10 mouse cellular contexts compared by ENCODE assay signal in genomic region chr4:135667266-135667844, GRCm38 (mm10). TPM values are rescaled to one million over a fixed set of nuclear protein-coding genes. Genes with fewer than 3 reads are reported as not detected.
DNase-seq lines count a peak whose midpoint lies in the region; ATAC-seq and TF ChIP-seq lines count a peak whose summit lies in the region.
"Had no signal": no experiment of that assay in that cellular context is flagged by ENCODE, and none has a peak within 500 bp of the region (broad histone marks: within the 10 kb centered on the region; RNA-seq: fewer than 3 reads in every experiment).

No protein-coding gene starts in this region.

- 16% methylated on average over 16 of the region's 16 CpGs for WGBS in hindbrain, embryonic 11.5 days
- WGBS in lung, embryonic 14.5 days = 11% methylated on average over 16 of the region's 16 CpGs

- H3K4me2 ChIP-seq in hindbrain, embryonic 11.5 days (replicated peaks; ENCODE audit: low read depth, low read length) = no peak overlapping the region
- no peak overlapping the region for H3K4me2 ChIP-seq in lung, embryonic 14.5 days
- H3K4me2 ChIP-seq: embryonic facial prominence, embryonic 15.5 days; midbrain, embryonic 12.5 days had no signal

- H3K4me1 ChIP-seq in ES-Bruce4 (ENCODE audit: control insufficient read depth, insufficient read depth, low read length) = no peaks in the 10 kb centered on the region
- H3K4me1 ChIP-seq in hindbrain, embryonic 11.5 days (replicated peaks; ENCODE audit: control insufficient read depth, insufficient read depth, low read length) = no peaks in the 10 kb centered on the region
- H3K4me1 ChIP-seq in lung, embryonic 14.5 days (ENCODE audit: insufficient read depth) = no peaks in the 10 kb centered on the region
- H3K4me1 ChIP-seq: midbrain, embryonic 12.5 days had no signal

- no peaks in the 10 kb centered on the region for H3K27me3 ChIP-seq in ES-Bruce4 (ENCODE audit: control insufficient read depth, insufficient read depth, low read length, poor library complexity, severe bottlenecking)
- no peaks in the 10 kb centered on the region for H3K27me3 ChIP-seq in hindbrain, embryonic 11.5 days (ENCODE audit: control insufficient read depth, insufficient read depth, low read length)
- H3K27me3 ChIP-seq in lung, embryonic 14.5 days (ENCODE audit: insufficient read depth, low read length) = no peaks in the 10 kb centered on the region
- H3K27me3 ChIP-seq: embryonic facial prominence, embryonic 15.5 days had no signal

- H3K27ac ChIP-seq in ES-Bruce4 (ENCODE audit: insufficient read depth, low read length) = no peak overlapping the region
- no peak overlapping the region for H3K27ac ChIP-seq in hindbrain, embryonic 11.5 days (ENCODE audit: low read depth, low read length)
- no peak overlapping the region for H3K27ac ChIP-seq in lung, embryonic 14.5 days (ENCODE audit: low read depth)
- H3K27ac ChIP-seq: embryonic facial prominence, embryonic 15.5 days; midbrain, embryonic 12.5 days had no signal

- H3K36me3 ChIP-seq in ES-Bruce4 (ENCODE audit: control insufficient read depth, insufficient read depth, low read length, poor library complexity, severe bottlenecking) = no peaks in the 10 kb centered on the region
- no peaks in the 10 kb centered on the region for H3K36me3 ChIP-seq in hindbrain, embryonic 11.5 days (ENCODE audit: control insufficient read depth, insufficient read depth, low read length)
- H3K36me3 ChIP-seq in lung, embryonic 14.5 days (ENCODE audit: insufficient read depth) = no peaks in the 10 kb centered on the region
- H3K36me3 ChIP-seq: embryonic facial prominence, embryonic 15.5 days; midbrain, embryonic 12.5 days had no signal

- TF ChIP-seq EP300 in ES-Bruce4 (IDR thresholded peaks at IDR 0.05; ENCODE audit: insufficient read depth, low read depth, low read length) = no peak

- DNase-seq in heart, adult 8-10 months (ENCODE audit: low spot score) = peak; percentile 53
- no peak for DNase-seq in heart, postnatal 25 days (ENCODE audit: low spot score)
- DNase-seq in cerebellum, postnatal 14 days = peak; percentile 57 to 79
- DNase-seq in hindbrain, embryonic 11.5 days (ENCODE audit: low spot score) = peak; percentile 82
- DNase-seq in lung, embryonic 14.5 days = peak; percentile 88
- peak; percentile 82 for DNase-seq in retina, postnatal 1 day
- no peak for DNase-seq in spleen, postnatal 10 days (ENCODE audit: low spot score in 2 of 2)

- intact Hi-C loops in heart, postnatal 25 days (cut with DNase I) = loop anchor here (1.0 to 5.0 kb wide), 3 partner anchors 150 to 285 kb away; no protein-coding TSS in a partner anchor

- no peak overlapping the region for H3K4me3 ChIP-seq in ES-Bruce4 (ENCODE audit: low read depth, low read length)
- H3K4me3 ChIP-seq in hindbrain, embryonic 11.5 days (ENCODE audit: low read depth, low read length) = no peak overlapping the region
- H3K4me3 ChIP-seq in lung, embryonic 14.5 days (ENCODE audit: low read depth, low read length) = no peak overlapping the region
- H3K4me3 ChIP-seq: embryonic facial prominence, embryonic 15.5 days; midbrain, embryonic 12.5 days had no signal

- no peaks in the 10 kb centered on the region for H3K9me3 ChIP-seq in ES-Bruce4 (replicated peaks; ENCODE audit: control insufficient read depth, insufficient read depth, low read length, poor library complexity, severe bottlenecking)
- H3K9me3 ChIP-seq in hindbrain, embryonic 11.5 days (ENCODE audit: control insufficient read depth, low read length) = no peaks in the 10 kb centered on the region
- H3K9me3 ChIP-seq in lung, embryonic 14.5 days (ENCODE audit: low read depth, low read length) = no peaks in the 10 kb centered on the region
- H3K9me3 ChIP-seq: embryonic facial prominence, embryonic 15.5 days; midbrain, embryonic 12.5 days had no signal

- ATAC-seq in hindbrain, embryonic 11.5 days (ENCODE audit: low FRiP score) = no peak
- 0 out of 2 replicates have a peak, but pooled peaks have one; percentile 56 for ATAC-seq in lung, embryonic 14.5 days (ENCODE audit: insufficient read depth)

- TF ChIP-seq POLR2A in ES-Bruce4 (IDR thresholded peaks at IDR 0.05; ENCODE audit: insufficient read depth, low read length) = no peak

- H3K9ac ChIP-seq in ES-Bruce4 (ENCODE audit: low read depth, poor library complexity, severe bottlenecking) = no peak overlapping the region
- H3K9ac ChIP-seq in hindbrain, embryonic 11.5 days (ENCODE audit: low read depth, low read length) = no peak overlapping the region
- H3K9ac ChIP-seq in lung, embryonic 14.5 days = no peak overlapping the region
- H3K9ac ChIP-seq: embryonic facial prominence, embryonic 15.5 days; midbrain, embryonic 12.5 days had no signal

- peak; percentile 23 for TF ChIP-seq CTCF in ES-Bruce4 (IDR thresholded peaks at IDR 0.05; ENCODE audit: low read depth, low read length)
- peak; percentile 82 for TF ChIP-seq CTCF in lung, embryonic 14.5 days (IDR thresholded peaks at IDR 0.05; ENCODE audit: low read depth)

RNA-seq across cellular contexts. Expression of gene Ifnlr1, which starts 18.7 kb away (rescaled TPM):
- 1 to 10 TPM; 2.0 to 3.3 (median 2.6) TPM for total RNA-seq in heart, adult 8-10 months (2022)
- 1 to 10 TPM; 2.8 TPM for total RNA-seq in heart, postnatal 25 days (2021)
- 3.8 and 3.9 TPM in 2 replicates for polyA plus RNA-seq in ES-Bruce4 (2011; ENCODE audit: insufficient read depth, insufficient read length, low read depth, missing spikeins)
- 0.25 and 0.71 TPM in 2 replicates for polyA plus RNA-seq in hindbrain, embryonic 11.5 days (2014; fragmentation: Nextera tagmentation; extraction: Ambion mirVana)
- 1.6 and 1.7 TPM in 2 replicates for polyA plus RNA-seq in lung, embryonic 14.5 days (2014; fragmentation: Nextera tagmentation; extraction: Ambion mirVana)

Comparison
In these comparisons a context has a peak if more than half of its experiments do, and no peak if none do; other contexts are left out.
1. DNase-seq: peak in heart, adult 8-10 months (single experiment), cerebellum, postnatal 14 days (2 of 2), hindbrain, embryonic 11.5 days (single experiment), lung, embryonic 14.5 days (single experiment) and retina, postnatal 1 day (single experiment); none in heart, postnatal 25 days (single experiment) and spleen, postnatal 10 days (0 of 2).